Mouse (Mus musculus): ENCODE results near the gene Ttc34. TPM values are rescaled to one million over a fixed set of nuclear protein-coding genes. Genes with fewer than 3 reads are reported as not detected.

The Ttc34 gene
- total RNA-seq, 2 experiments from 2014 or later: 0.10 to 0.17 TPM

DNA sequence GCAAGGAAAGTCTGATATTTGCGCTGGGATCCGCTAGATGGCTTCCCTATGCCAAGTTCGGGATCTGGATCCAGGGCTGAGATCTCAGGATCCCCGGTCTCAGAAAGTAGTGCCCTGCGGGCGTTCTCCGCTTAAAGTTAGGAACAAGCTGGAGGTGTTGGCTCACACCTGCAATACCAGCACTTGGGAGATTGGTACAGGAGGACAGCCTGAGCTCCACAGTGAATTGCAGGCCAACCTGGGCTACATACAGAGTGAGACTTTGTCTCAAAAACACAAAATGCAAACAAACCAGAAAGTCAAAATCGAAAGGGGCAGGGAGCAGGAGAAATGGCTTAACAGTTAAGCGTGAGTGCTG lies 19.2 kb downstream of the Ttc34 start:
- no peak for DNase-seq
- intact Hi-C loops (cut with DNase I): no loop called here

DNA sequence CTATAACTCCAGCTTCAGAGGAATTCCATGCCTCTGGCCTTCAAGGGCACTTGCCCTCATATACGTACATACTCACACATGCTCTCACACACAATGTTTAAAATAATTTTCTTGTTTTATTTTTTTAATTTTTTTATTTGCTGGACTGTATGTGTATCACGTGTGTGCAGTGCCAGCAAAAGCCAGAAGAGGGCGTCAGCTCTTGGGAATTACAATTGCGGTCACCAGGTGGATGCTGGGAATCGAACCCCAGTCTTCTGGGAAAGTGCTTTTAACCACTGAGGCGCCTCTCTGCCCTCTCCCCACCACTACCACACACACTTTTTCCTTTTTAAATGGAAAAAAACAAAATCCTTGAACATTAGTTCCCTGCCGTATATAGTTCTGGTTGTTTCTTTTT lies 19.6 kb downstream of the Ttc34 start:
- no peak for DNase-seq
- intact Hi-C loops (cut with DNase I): no loop called here

DNA sequence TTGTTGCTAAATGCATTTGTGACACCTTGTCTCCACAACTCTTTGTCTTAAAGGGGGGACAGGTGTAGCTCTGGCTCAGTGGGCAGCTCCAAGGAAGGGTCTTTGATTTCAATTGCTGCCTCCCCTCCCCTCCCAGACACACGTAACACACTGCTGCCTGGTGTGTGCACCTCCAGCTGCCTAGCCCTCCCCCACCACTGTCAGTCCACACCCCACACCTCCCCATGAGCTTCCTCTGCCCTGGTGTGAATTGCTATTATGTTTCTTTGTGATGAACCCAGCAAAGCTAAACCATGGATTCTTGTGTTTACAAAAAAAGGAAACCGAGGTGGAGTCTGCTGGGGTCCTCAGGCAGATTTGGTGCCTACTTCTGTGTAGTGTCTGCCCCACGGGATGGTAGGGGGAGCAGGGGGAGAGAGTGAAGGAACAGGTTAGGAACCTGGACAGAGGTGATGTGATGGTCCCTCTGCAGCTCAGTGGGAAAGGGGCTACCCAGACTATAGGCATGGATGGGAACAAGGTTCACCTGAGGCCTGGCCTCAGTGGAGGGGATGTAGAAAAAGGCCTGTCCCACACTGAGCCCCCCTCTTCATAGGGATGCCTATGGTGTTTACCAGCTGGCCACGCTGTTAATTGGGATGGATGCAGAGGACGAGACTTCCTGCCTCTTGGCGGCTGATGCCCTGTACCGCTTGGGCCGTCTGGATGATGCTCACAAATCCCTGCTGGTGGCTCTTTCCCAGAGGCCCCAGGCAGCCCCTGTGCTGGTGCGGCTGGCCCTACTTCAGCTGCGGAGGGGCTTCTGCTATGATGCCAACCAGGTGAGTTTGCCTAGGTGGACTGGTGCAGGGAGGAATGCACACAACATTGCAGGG lies 20.3 kb downstream of the Ttc34 start:
- DNase-seq: no peak
- intact Hi-C loops (cut with DNase I): no loop called here

DNA sequence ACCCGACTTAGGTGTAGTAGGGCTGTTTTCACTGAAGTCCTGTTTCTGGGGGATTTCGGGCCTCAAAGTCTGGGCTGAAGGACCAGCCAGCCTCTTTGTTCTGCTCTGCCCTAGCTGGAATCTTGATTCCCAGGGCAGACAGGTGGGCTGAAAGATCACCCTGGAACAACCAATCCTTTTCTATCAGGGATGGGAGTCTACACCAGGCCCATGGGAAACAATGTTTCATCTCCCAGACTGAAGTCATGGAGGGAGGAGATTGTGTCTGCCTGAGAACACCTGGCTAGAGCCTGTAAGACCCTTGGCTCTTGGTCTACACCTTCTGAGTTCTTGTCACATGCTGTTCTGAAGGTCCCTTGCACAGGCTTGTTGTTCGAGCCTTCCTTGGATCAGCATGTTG lies 21.3 kb downstream of the Ttc34 start:
- no peak for DNase-seq
- intact Hi-C loops (cut with DNase I): no loop called here

DNA sequence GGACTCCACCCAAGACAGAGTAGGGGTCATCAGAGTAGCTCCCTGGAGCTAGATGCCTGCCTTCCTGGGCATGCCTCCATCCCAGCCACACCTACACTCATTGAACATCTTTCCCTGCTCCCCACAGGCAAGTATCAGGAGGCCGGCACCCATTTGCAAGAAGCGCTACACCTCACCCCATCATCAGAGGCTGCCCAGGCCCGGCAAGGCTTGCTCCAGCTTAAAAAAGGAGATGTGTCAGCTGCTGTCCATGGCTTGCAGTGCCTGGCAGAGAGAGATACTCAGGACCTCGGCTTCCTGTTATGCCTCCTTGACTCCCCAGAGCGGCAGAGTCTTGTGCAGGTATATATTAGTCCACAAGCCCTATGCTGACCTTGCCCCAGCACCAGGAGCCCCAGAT lies 24.7 kb downstream of the Ttc34 start:
- intact Hi-C loops (cut with DNase I): no loop called here

DNA sequence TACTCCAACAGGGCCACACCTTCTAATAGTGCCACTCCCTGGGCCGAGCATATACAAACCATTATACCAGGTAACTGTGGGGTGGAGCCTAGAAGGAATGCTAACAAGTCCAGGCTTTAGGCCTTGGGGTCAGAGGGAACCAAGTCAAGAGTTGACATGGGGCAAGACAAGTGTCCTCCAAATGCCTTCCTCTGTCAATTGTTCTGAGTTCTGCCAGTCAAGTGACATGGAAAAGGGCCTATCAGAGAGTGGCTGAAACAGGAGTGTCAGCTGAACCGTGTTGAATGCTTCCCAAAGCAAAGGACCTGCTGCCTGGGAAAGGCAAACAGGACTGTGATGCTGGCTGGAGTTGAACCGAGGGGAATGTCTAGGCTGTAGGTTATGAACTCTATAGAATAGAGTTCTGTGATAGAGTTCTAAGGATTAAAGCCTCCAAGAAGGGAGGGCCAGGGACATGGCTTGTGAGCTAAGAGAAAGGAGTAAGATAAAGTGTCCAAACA lies 26.2 kb downstream of the Ttc34 start:
- intact Hi-C loops (cut with DNase I): no loop called here
- DNase-seq: no peak

More for the DNA sequence above, 24.7 kb downstream of the Ttc34 start:
- DNase-seq: no peak

DNA sequence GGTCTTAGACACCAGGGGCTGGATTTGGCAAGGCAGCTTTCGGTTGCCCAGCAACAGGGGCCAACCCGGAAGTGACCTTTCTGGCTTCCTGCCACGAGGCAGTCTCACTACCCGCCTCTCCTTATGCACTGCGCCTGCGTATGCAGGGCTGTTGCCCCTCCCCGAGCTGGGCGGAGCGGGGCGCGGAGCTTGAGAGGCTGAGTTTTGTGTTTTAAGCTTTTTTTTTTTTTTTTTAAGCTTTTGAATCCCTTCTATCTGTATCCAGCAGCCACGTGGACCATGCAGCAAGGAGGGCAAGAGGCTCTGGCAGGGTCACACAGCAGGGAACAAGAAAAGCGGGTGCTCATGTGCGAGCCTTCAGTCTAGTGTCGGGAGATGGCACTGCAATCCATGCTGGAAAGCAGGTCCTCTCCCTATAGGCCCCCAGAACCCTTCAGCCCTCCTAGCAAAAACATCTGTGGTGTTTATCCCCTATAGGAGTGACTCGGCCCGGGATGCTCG lies 27.1 kb downstream of the Ttc34 start:
- intact Hi-C loops (cut with DNase I): no loop called here
- DNase-seq: peak; percentile 90 to 96

DNA sequence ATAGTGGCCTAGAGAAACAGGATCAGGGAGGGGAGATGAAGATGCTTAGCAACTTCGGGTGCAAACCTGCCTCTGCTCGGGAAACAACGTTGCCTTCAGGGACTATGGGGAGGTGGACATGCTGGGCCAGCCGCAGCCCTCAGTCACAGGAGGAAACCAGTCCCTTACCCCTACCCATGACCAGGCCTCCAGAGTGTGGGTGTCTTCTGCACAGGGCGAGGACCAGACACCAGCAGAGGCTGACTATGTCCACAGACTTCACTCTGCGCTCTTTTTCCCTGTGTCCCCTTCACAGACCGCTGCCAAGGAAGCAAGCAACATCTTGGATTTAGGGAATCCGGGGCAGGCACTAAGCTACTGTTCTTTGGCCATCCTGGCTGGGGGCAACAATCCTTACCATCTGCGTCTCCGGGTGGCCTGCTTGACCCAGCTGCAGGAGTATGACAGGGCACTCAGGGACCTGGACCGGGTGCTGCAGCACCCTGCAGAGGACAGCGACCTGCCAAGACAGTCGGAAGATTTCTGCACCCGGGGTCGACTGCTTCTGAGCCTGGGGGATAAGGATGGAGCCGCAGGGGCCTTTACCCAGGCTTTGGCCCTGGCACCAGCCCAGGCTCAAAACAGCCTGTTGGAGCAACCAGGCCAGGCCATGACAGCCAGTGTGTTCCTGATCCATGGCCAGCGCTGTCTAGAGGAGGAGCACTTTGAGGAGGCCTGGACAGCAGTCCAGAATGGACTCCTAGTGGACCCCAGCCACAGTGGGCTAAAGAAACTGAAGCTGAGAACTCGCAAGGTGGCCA lies 27.9 kb downstream of the Ttc34 start:
- intact Hi-C loops (cut with DNase I): no loop called here
- DNase-seq: no peak

DNA sequence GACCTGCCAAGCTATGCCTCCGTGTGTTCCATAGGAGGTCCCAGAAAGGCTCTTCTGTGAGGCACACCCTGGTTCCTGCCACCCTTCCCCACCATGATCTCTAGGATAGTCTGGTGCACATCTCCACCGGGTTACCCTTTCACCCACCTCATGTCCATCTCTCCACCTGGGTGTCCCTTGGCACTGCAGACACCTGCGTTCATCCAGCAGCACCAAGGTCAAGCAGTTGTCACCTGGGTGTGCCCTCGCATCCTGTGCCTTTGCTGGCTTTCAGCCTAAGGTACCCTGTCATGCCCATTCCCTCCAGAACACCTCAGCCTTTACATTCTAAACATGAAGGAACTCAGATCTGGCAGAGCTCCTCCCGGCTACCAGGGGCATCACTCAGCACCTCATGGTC lies 29.1 kb downstream of the Ttc34 start:
- intact Hi-C loops (cut with DNase I): no loop called here
- no peak for DNase-seq

DNA sequence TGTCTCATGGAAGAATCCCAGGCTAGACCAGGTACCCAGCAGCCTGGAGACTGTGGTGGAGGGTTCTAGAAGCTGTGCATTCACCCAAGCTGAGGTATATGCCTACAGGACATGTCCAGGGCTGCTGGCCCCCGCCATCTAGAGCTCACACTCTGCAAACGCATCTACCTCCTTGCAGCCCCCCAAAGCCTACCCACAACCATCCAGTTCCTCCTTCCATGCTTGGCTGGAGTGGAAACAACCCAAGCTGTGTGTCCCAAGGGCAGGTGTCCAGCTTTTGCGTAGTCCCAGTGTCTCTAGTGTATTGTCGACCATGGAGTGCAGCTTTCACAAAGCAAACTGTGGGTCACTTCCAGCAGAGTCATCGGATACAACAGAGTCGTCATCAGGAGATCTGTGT lies 30.0 kb downstream of the Ttc34 start:
- no peak for DNase-seq
- intact Hi-C loops (cut with DNase I): no loop called here

DNA sequence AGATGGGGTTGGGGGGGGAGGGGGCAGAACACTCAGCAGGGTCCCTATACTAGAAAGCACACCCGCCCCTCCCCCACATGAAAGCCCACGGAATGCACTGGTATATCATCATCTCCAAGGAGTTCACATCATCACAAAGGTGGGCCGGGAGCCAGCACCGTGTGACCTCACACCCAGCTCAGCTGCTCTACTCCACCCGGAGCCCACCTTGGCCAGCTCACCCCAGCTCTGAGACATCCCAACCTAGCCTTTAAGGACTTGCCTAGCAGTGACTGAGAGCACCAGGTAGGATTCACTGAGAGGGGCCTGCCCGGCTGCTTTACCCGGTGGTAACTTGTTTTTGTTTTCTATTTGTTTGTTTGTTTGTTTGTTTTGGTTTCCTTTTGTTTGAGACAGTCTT lies 32.2 kb downstream of the Ttc34 start, which contains the start of gene Mmel1:
Mmel1 (plus strand) TSS at position 146 of the 400 bp plus-strand sequence.
- DNase-seq: no peak
- intact Hi-C loops (cut with DNase I): no loop called here

DNA sequence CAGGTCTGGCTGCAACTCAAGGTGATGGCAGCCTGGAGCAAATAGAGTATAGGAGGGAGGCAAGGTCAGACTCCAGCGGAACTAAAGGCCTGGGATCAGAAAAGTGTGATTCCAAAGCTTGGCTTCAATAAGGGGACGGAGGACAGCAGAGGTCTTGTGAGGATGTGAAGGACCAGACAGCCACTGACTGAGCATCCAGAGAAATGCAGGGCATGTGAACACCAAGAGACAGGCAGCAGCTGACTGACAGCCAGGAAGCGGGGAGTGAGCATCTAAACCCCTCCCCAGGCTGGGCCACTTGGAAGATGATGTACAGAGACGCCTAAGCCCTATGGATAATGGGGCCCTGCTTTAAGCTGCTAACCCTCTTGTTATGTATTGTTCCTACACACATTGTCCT lies 33.5 kb downstream of the Ttc34 start:
- intact Hi-C loops (cut with DNase I): no loop called here

DNA sequence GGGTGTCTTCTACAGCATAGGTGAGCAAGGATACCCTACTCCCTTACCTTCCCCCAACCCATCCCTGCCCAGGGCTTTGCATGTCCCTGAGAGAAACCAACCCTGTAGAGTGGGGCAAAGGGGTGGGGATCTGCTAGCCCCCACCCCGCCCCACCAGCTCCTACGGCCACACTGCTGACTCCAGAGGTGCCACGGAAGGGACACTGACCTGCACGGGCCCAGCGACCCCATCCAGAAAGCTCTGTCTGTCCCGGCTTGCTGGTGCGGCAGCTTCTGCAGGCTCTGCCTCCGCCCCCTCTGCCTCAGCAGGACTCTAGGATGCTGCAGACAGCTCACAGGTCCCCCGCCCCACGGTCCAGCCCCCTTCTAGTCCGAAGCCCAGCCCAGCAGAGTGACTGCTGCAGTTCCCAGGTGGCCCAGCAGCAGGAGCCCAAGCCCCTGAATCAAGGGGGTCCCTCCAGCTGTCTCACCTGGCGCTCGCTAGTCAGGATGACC lies 34.5 kb downstream of the Ttc34 start:
- intact Hi-C loops (cut with DNase I): no loop called here

More for the DNA sequence above, 33.5 kb downstream of the Ttc34 start:
- no peak for DNase-seq

DNA sequence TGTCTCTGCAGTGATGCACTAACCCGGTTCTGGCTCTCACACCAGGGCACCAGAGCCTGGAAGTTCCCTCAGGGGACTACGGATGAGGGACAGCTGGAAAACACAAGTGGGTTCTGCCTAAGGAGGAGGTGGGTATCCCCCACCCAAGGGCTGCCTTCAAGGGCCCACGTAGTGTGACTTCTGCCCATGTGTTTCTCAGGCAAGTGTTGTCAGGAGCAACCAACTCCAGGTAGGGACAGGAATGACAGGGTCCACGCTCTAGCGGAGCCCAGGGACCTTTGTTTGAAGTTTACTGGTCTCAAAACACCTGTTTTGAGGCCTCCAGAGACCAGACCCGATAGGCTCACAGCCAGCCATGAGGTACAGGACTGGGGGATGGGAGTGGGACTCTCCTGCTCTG lies 35.9 kb downstream of the Ttc34 start:
- intact Hi-C loops (cut with DNase I): no loop called here

More for the DNA sequence above, 34.5 kb downstream of the Ttc34 start:
- DNase-seq: no peak

DNA sequence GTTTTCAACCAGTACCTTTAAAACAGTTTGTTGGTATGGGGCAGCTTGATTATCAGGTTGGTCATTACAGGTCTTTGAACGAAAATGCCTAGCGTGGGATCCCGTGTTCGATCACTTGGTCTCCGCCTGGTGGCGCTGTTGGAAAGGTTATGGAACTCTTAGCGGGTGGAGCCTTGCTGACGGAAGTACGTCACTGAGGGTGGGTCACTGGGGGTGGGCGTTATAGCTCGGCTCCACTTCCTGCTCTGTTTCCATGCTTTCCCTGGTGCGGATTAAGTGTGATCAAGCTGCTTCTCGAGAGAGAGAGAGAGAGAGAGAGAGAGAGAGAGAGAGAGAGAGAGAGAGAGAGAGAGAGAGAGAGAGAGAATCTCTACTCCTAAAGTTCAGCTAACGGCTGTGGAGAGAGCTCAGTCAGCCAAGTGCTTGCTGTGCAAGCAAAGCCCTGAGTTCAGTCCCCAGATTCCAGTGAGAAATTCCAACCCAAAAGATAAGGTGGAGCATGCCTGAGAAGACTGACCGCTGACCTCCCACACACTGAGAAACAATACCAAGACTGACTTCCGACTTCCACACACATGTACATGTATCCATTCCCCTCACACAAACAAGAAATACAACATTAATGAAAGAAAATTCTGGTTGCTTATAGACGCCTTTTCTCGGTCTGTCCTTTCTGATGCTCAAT lies 40.7 kb downstream of the Ttc34 start:
- intact Hi-C loops (cut with DNase I): loop anchor here (1.0 to 2.0 kb wide), 4 partner anchors 29 to 187 kb away; no protein-coding TSS in a partner anchor
- peak; percentile 95 to 97 for DNase-seq

More for the DNA sequence above, 35.9 kb downstream of the Ttc34 start:
- DNase-seq: no peak

DNA sequence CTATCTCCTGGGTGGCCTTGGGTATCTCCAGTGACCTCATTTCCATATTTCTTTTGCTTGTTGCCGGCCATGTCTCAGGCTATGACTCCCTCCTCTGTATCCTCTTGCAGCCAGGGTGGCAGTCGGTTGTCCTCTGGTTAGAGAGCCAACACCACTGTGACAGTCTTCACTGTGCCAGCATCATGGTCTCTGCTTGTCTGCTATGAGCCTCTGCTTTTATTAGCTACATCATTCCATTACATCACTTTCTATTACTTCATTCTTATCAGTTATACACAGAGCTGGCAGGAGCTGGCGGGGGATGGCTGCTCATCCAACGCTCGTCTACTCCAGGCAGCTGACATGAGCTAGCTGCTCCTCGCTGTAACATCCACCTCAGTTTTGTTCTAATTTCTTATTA lies 43.5 kb downstream of the Ttc34 start:
- intact Hi-C loops (cut with DNase I): no loop called here
- peak; percentile 50 to 55 for DNase-seq

DNA sequence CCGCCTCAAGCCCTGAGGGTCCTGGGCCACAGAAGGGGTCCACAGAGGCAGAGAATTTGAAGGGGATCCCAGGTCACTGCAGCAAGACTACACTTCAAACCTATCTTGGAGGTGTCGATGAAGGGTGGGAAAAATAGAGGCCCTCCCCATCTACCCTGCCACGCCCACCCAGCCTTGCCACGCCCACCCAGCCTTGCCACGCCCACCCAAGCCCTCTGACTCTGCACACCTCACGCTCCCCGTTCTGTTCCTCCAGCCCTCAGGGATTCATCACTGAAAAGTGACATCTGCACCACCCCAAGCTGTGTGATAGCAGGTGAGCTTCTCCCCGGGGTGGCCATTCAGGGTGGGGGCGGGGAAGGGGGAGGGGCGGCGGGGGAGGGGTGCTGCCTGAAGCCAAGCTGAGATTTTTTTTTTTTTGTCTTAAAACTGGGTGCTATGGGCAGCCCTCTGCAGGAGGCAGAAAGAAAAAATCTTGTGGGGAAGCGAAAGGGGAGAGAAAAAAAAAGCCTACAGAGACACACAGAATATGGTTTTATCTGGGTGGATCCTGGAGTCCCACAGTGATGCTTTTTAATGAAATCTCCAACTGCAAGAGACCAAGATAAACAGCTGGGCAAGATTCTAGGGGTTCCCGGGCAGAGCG lies 44.9 kb downstream of the Ttc34 start:
- DNase-seq: no peak
- intact Hi-C loops (cut with DNase I): no loop called here

DNA sequence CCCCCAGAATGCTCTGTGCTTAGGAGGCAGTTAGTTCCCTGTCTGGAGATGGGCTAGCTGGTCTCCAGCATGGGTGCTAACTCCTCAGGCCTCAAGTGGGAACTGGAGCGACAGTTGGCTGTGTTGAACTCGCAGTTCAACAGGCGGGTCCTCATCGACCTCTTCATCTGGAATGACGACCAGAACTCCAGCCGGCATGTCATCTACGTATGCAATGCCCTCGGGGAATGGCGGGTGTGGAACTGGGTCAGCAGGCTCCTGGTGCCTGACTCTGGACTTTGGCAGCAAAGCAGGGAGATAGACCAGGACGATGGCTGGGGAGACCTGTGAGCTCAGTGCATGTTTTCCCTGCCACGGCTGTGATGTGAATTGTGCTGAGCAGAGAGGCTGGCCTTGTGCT lies 48.2 kb downstream of the Ttc34 start:
- intact Hi-C loops (cut with DNase I): no loop called here
- no peak for DNase-seq

DNA sequence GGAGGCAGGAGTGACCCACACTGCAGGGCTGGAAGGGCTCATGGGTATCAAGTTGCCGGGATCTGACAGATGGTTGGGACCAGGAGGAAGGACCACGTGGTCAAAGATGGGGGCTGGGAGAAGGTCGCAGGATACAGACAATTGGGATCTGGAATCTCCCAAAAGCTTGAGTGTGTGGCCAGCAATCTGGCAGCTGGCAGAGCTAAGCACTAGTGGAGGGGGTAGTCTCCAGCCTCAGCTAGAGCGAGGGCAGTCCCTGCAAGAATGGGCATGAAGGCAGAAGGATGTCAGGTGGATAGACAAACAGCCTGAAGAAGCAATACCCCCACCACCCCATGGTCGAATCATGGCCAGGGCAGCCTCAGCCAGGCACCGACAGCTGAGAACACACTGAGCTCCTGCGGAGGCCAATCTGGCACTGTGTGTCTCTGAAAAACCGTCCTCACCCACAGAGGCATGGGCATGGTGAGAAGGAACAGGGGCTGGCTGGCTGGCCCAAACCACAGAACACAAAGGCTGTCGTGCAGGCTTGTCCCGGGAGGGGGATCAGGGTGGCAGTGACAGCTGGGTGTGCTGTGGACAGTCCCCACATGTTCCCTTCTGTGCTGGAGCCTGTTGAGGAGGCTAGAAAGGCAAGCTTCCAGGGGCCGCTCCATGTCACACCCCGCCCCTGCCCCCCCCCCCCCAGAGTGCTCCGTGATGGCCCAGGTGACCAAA lies 49.8 kb downstream of the Ttc34 start:
- no peak for DNase-seq
- intact Hi-C loops (cut with DNase I): no loop called here

All from heart, postnatal 14 days (tissue).